Mouse (Mus musculus) CH12.LX (cell line): ENCODE results near the gene Gipc2.

Experiments
- CTCF ChIP-seq, 2 experiments: IDR thresholded peaks in 1 of 2; conservative IDR thresholded peaks in 1 of 2; 2 replicates each; pipeline ENCODE4 v1.5.1; 2011 to 2012; ENCODE audit warnings: low read depth in 2 of 2, low read length in 2 of 2, improper control_type of control experiment in 1 of 2, inconsistent platforms in 1 of 2, mild to moderate bottlenecking in 1 of 2, moderate library complexity in 1 of 2
- MAZ ChIP-seq: IDR thresholded peaks from 2 replicates; pipeline ENCODE4 v1.6.1; 2012; ENCODE audit warnings: low read depth, mild to moderate bottlenecking, inconsistent platforms, low read length, improper control_type of control experiment, moderate library complexity
- POLR2A ChIP-seq: IDR thresholded peaks from 2 replicates; pipeline ENCODE4 v1.6.1; 2011; ENCODE audit warnings: low read depth, mild to moderate bottlenecking, improper control_type of control experiment, low read length
- POLR2AphosphoS2 ChIP-seq: IDR thresholded peaks from 2 replicates; pipeline ENCODE4 v1.6.1; 2011; ENCODE audit warnings: low read depth, low read length, improper control_type of control experiment

DNA sequence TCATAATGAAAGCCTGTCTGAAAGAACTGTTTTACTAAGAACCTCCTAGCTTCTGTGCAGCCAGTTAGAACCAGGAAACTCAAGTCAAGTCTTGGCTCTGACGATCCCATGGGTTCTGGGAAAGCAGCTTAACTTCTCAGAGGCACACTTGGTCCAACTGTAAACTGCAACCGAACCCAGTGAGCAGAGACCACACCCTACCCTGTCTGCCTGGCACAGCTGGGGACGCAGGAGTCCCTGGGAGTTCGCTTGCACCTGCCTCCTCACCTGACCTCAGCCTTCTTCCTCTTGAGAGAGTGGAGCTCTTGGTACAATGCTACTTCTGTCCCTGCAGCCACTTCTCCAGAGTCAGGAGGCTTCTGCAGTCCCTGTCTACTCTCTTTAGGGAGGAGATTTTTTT is 5.4 kb downstream of the Gipc2 start:
- TF ChIP-seq POLR2A (no peak), POLR2AphosphoS2 (no peak), CTCF (conservative IDR thresholded peaks at IDR 0.05 in 1 of 2, IDR thresholded peaks at IDR 0.05 in 1 of 2; ENCODE audit: low read depth in 2 of 2, low read length in 2 of 2) (no peak), MAZ (no peak)
